Mouse (Mus musculus) retina, embryonic 14.5 days (tissue): ENCODE data around the gene Jup.
"Not testable (repeated sequence)": the region's sequence is repeated elsewhere in the genome, so short reads cannot be mapped to it uniquely, and the experiment has no call there.

Experiments
- DNase-seq: peaks from one replicate; pipeline ENCODE4 v3.0.0-alpha.2; 2015; ENCODE audit warnings: low spot score

The Jup gene

GRCm38 (mm10) chr11:100391081-100391883 lies 6.3 kb downstream of the Jup start:
- DNase-seq, result no peak

- no peak for DNase-seq
Measured at GRCm38 (mm10) chr11:100389931-100390445, 7.6 kb downstream of the Jup start.

GRCm38 (mm10) chr11:100388588-100388987 lies 9.0 kb downstream of the Jup start:
- no peak for DNase-seq

- no peak for DNase-seq
Measured at GRCm38 (mm10) chr11:100387589-100388375, 9.8 kb downstream of the Jup start.

- no peak for DNase-seq
Measured at GRCm38 (mm10) chr11:100387111-100387510, 10.5 kb downstream of the Jup start.

GRCm38 (mm10) chr11:100386586-100386985 lies 11.0 kb downstream of the Jup start:
- DNase-seq, result no peak

GRCm38 (mm10) chr11:100385016-100385415 lies 12.5 kb downstream of the Jup start:
- DNase-seq, result no peak

- DNase-seq, result no peak
Measured at GRCm38 (mm10) chr11:100382682-100383081, 14.9 kb downstream of the Jup start.

- no peak for DNase-seq
Measured at GRCm38 (mm10) chr11:100379311-100379710, 18.3 kb downstream of the Jup start.

GRCm38 (mm10) chr11:100378446-100378845 lies 19.1 kb downstream of the Jup start:
- no peak for DNase-seq

GRCm38 (mm10) chr11:100377989-100378388 lies 19.6 kb downstream of the Jup start:
- no peak for DNase-seq

GRCm38 (mm10) chr11:100376746-100377389 lies 20.7 kb downstream of the Jup start:
- no peak for DNase-seq

- no peak for DNase-seq
Measured at GRCm38 (mm10) chr11:100376005-100376404, 21.6 kb downstream of the Jup start.

- no peak for DNase-seq
Measured at GRCm38 (mm10) chr11:100375127-100375526, 22.4 kb downstream of the Jup start.

- DNase-seq, result no peak
Measured at GRCm38 (mm10) chr11:100371981-100372558, 25.5 kb downstream of the Jup start.

- no peak for DNase-seq
Measured at GRCm38 (mm10) chr11:100369822-100370221, 27.7 kb downstream of the Jup start.

GRCm38 (mm10) chr11:100369145-100369544 lies 28.4 kb downstream of the Jup start:
- no peak for DNase-seq

- peak; percentile 78 for DNase-seq
Measured at GRCm38 (mm10) chr11:100362979-100363562, 34.5 kb downstream of the Jup start.

- peak; percentile 90 for DNase-seq
Measured at GRCm38 (mm10) chr11:100362209-100362978, 35.2 kb downstream of the Jup start.

GRCm38 (mm10) chr11:100361059-100361458 lies 36.5 kb downstream of the Jup start:
- DNase-seq, result not testable (repeated sequence)

GRCm38 (mm10) chr11:100360175-100360574 lies 37.4 kb downstream of the Jup start:
- no peak for DNase-seq
